Mouse (Mus musculus) heart, adult 2 months (tissue): ENCODE data around the gene Insl3. TPM values are rescaled to one million over a fixed set of nuclear protein-coding genes. Genes with fewer than 3 reads are reported as not detected.
A peak's percentile ranks its signal among the peaks of the same experiment; 100 is the strongest.

Experiments
- DNase-seq, 2 experiments: peaks; one replicate each; pipeline ENCODE4 v3.0.0; 2021
- H3K27ac ChIP-seq: fragments of 200-600 bp; 2 replicates; pipeline ENCODE4 v1.8.1; 2022
- H3K27me3 ChIP-seq: fragments of 200-500 bp; 2 replicates; pipeline ENCODE4 v1.6.1; 2012; ENCODE audit warnings: mild to moderate bottlenecking, low read length, inconsistent platforms, mixed read lengths; ENCODE audit not compliant: control insufficient read depth, insufficient read depth
- H3K36me3 ChIP-seq: fragments of 200-500 bp; 2 replicates; pipeline ENCODE4 v1.6.1; 2012; ENCODE audit warnings: low read length, inconsistent platforms; ENCODE audit not compliant: control insufficient read depth, insufficient read depth
- H3K4me1 ChIP-seq: fragments of 200-500 bp; 2 replicates; pipeline ENCODE4 v1.6.1; 2011; ENCODE audit warnings: low read length; ENCODE audit not compliant: control insufficient read depth, insufficient read depth
- H3K4me3 ChIP-seq: fragments of 200-600 bp; 2 replicates; pipeline ENCODE4 v1.8.1; 2022
- H3K79me2 ChIP-seq: fragments of 200-500 bp; replicated peaks from 2 replicates; pipeline ENCODE4 v1.6.1; 2012; ENCODE audit warnings: mild to moderate bottlenecking, inconsistent platforms, low read length, moderate library complexity, mixed read lengths; ENCODE audit not compliant: control insufficient read depth, insufficient read depth
- H3K9ac ChIP-seq: fragments of 200-500 bp; 2 replicates; pipeline ENCODE4 v1.6.1; 2012; ENCODE audit warnings: low read depth, mild to moderate bottlenecking, control low read depth, inconsistent platforms, low read length, mixed read lengths
- CTCF ChIP-seq: fragments of 200-600 bp; IDR thresholded peaks from 2 replicates; pipeline ENCODE4 v1.8.1; 2022; ENCODE audit warnings: antibody characterized with exemption, mild to moderate bottlenecking, moderate library complexity
- EP300 ChIP-seq: fragments of 200-500 bp; IDR thresholded peaks from 2 replicates; pipeline ENCODE4 v1.6.1; 2011; ENCODE audit warnings: low read depth, low read length, control low read depth; ENCODE audit not compliant: insufficient read depth
- POLR2A ChIP-seq: fragments of 200-500 bp; IDR thresholded peaks from 2 replicates; pipeline ENCODE4 v1.6.1; 2011; ENCODE audit warnings: mild to moderate bottlenecking, low read depth, low read length, control low read depth; ENCODE audit not compliant: insufficient read depth
- WGBS: fragments of 180-500 bp; shearing (Covaris S2); methylation state at CpG from one replicate; pipeline ENCODE4 v1.1.7; 2018; 5-methylcytosine and 5-hydroxymethylcytosine counted together
- intact Hi-C: fragments of 180-260 bp; cut with DNase I; formaldehyde crosslinking; loops from one replicate; pipeline ENCODE4 v1.15.1; 2025
- polyA plus RNA-seq: library from polyadenylated mRNA; depleted of rRNA; stranded (reverse); fragments of >200 nt; gene quantifications from 2 replicates; pipeline ENCODE4 v1.2.3, GENCODE M21; 2012
- total RNA-seq, 2 experiments: library from RNA; stranded (reverse); gene quantifications; 2 replicates each; pipeline ENCODE4 v1.2.3; 2021

Gene Insl3
- total and polyA plus RNA-seq, 3 experiments, result 4.0 to 19.3 (median 4.1) TPM

GRCm38 (mm10) chr8:71678216-71678615, 10.8 kb upstream of the Insl3 start:
- TF ChIP-seq CTCF (no peak), POLR2A (no peak), EP300 (no peak)
- no peak overlapping the region for H3K4me3 ChIP-seq
- H3K4me1 ChIP-seq, result peaks cover 7% of the 10 kb centered on the region; the same call in 1 of the 2 replicates
- 54% methylated on average over 4 of the region's 4 CpGs for WGBS
- peak overlapping the region; percentile 98 for H3K27ac ChIP-seq
- H3K36me3 ChIP-seq, result no peaks in the 10 kb centered on the region
- no peaks in the 10 kb centered on the region for H3K27me3 ChIP-seq
- intact Hi-C loops, result no loop called here
- no peak overlapping the region; the same call in 1 of the 2 replicates for H3K9ac ChIP-seq
- DNase-seq, result no peak
- no peaks in the 10 kb centered on the region for H3K79me2 ChIP-seq

GRCm38 (mm10) chr8:71679116-71679515, 9.9 kb upstream of the Insl3 start:
- Histone ChIP-seq H3K36me3 (no peaks in the 10 kb centered on the region), H3K4me3 (no peak overlapping the region; the same call in 1 of the 2 replicates), H3K27ac (no peak overlapping the region), H3K79me2 (no peaks in the 10 kb centered on the region), H3K4me1 (peaks cover 7% of the 10 kb centered on the region; the same call in 1 of the 2 replicates), H3K27me3 (no peaks in the 10 kb centered on the region), H3K9ac (peak overlapping the region; percentile 19)
- TF ChIP-seq POLR2A (no peak), EP300 (no peak), CTCF (no peak)
- intact Hi-C loops, result no loop called here
- WGBS, result 58% methylated on average over 16 of the region's 16 CpGs
- no peak for DNase-seq

- Histone ChIP-seq H3K79me2 (no peaks in the 10 kb centered on the region), H3K9ac (peak overlapping the region; percentile 19; the same call in 1 of the 2 replicates), H3K36me3 (no peaks in the 10 kb centered on the region), H3K27ac (no peak overlapping the region), H3K4me3 (peak overlapping the region; percentile 30), H3K4me1 (peaks cover 7% of the 10 kb centered on the region; the same call in 1 of the 2 replicates), H3K27me3 (no peaks in the 10 kb centered on the region)
- intact Hi-C loops, result no loop called here
- peak; percentile 66 to 71 for DNase-seq
- 33% methylated on average over 46 of the region's 46 CpGs for whole genome bisulfite sequencing
- TF ChIP-seq EP300 (no peak), POLR2A (no peak), CTCF (no peak)
Observed at GRCm38 (mm10) chr8:71679550-71680168, 9.4 kb upstream of the Insl3 start.

DNA sequence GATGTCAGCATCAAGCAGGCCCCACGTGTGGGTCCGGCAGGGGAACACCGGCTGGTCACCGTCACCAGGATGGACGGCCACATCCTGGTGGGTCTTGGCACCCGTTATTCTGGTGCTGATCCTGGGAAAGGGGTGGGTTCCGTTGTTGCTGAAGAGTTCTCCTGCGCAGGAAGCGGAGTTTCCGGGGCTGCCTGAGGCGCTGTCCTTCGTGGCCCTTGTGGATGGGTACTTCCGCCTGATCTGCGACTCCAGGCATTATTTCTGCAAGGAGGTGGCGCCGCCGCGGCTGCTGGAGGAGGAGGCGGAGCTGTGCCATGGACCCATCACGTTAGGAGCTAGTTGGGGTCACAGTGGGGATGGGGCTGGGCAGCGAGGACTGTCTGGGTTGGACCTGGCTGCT, 8.5 kb upstream of the Insl3 start:
- H3K27me3 ChIP-seq, result no peaks in the 10 kb centered on the region
- no peak for DNase-seq
- no peak overlapping the region for H3K27ac ChIP-seq
- H3K4me3 ChIP-seq, result no peak overlapping the region
- H3K4me1 ChIP-seq, result peaks cover 7% of the 10 kb centered on the region; the same call in 1 of the 2 replicates
- H3K36me3 ChIP-seq, result no peaks in the 10 kb centered on the region
- no peaks in the 10 kb centered on the region for H3K79me2 ChIP-seq
- 56% methylated on average over 21 of the region's 21 CpGs for WGBS
- intact Hi-C loops, result no loop called here
- no peak for TF ChIP-seq EP300
- TF ChIP-seq POLR2A, result no peak
- no peak for TF ChIP-seq CTCF
- no peak overlapping the region for H3K9ac ChIP-seq

GRCm38 (mm10) chr8:71681369-71681915, 7.6 kb upstream of the Insl3 start:
- H3K27ac ChIP-seq, result no peak overlapping the region
- intact Hi-C loops, result no loop called here
- peaks cover 6% of the 10 kb centered on the region; the same call in 1 of the 2 replicates for H3K4me1 ChIP-seq
- no peaks in the 10 kb centered on the region for H3K79me2 ChIP-seq
- no peak for DNase-seq
- H3K9ac ChIP-seq, result no peak overlapping the region
- TF ChIP-seq POLR2A (no peak), EP300 (no peak), CTCF (no peak)
- H3K27me3 ChIP-seq, result no peaks in the 10 kb centered on the region
- H3K36me3 ChIP-seq, result no peaks in the 10 kb centered on the region
- H3K4me3 ChIP-seq, result no peak overlapping the region
- 57% methylated on average over 18 of the region's 18 CpGs for WGBS

GRCm38 (mm10) chr8:71682832-71683231, 6.2 kb upstream of the Insl3 start:
- Histone ChIP-seq H3K36me3 (no peaks in the 10 kb centered on the region), H3K4me3 (no peak overlapping the region), H3K27ac (no peak overlapping the region), H3K79me2 (no peaks in the 10 kb centered on the region), H3K4me1 (peaks cover 6% of the 10 kb centered on the region; the same call in 1 of the 2 replicates), H3K27me3 (0 out of 2 replicates have a peak, but pooled peaks cover 1% of the 10 kb centered on the region), H3K9ac (no peak overlapping the region)
- TF ChIP-seq POLR2A (no peak), EP300 (no peak), CTCF (no peak)
- no peak for DNase-seq
- intact Hi-C loops, result no loop called here
- WGBS, result 92% methylated on average over 12 of the region's 12 CpGs
